Mouse (Mus musculus): ENCODE data around the gene Ephb2. TPM values are rescaled to one million over a fixed set of nuclear protein-coding genes. Genes with fewer than 3 reads are reported as not detected.

Ephb2 gene
- polyA plus RNA-seq, 1 experiment = 7.2 TPM

GRCm38 (mm10) chr4:136836387-136836931 lies 671 bp upstream of the Ephb2 start:
- no peak for DNase-seq (ENCODE audit: low spot score)

GRCm38 (mm10) chr4:136834815-136835620 lies 770 bp downstream of the Ephb2 start:
- no peak for DNase-seq (ENCODE audit: low spot score)

GRCm38 (mm10) chr4:136834439-136834814 lies 1.4 kb downstream of the Ephb2 start:
- DNase-seq (ENCODE audit: low spot score) = no peak

GRCm38 (mm10) chr4:136833619-136834351 lies 2.0 kb downstream of the Ephb2 start:
- no peak for DNase-seq (ENCODE audit: low spot score)

GRCm38 (mm10) chr4:136832559-136833232 lies 3.1 kb downstream of the Ephb2 start:
- no peak for DNase-seq (ENCODE audit: low spot score)

GRCm38 (mm10) chr4:136830272-136830823 lies 5.4 kb downstream of the Ephb2 start:
- no peak for DNase-seq (ENCODE audit: low spot score)

GRCm38 (mm10) chr4:136829837-136830236 lies 6.0 kb downstream of the Ephb2 start:
- peak; percentile 39 for DNase-seq (ENCODE audit: low spot score)

- DNase-seq (ENCODE audit: low spot score) = no peak
Observed at GRCm38 (mm10) chr4:136828664-136829569, 6.9 kb downstream of the Ephb2 start.

GRCm38 (mm10) chr4:136824935-136825552 lies 10.7 kb downstream of the Ephb2 start:
- DNase-seq (ENCODE audit: low spot score) = no peak

- no peak for DNase-seq (ENCODE audit: low spot score)
Observed at GRCm38 (mm10) chr4:136820069-136820522, 15.7 kb downstream of the Ephb2 start.

GRCm38 (mm10) chr4:136816701-136817100 lies 19.1 kb downstream of the Ephb2 start:
- no peak for DNase-seq (ENCODE audit: low spot score)

- DNase-seq (ENCODE audit: low spot score) = no peak
Observed at GRCm38 (mm10) chr4:136815364-136815763, 20.4 kb downstream of the Ephb2 start.

GRCm38 (mm10) chr4:136812543-136812942 lies 23.2 kb downstream of the Ephb2 start:
- DNase-seq (ENCODE audit: low spot score) = no peak

- no peak for DNase-seq (ENCODE audit: low spot score)
Observed at GRCm38 (mm10) chr4:136811596-136811995, 24.2 kb downstream of the Ephb2 start.

- DNase-seq (ENCODE audit: low spot score) = no peak
Observed at GRCm38 (mm10) chr4:136808478-136808877, 27.3 kb downstream of the Ephb2 start.

- DNase-seq (ENCODE audit: low spot score) = no peak
Observed at GRCm38 (mm10) chr4:136807448-136808009, 28.3 kb downstream of the Ephb2 start.

- no peak for DNase-seq (ENCODE audit: low spot score)
Observed at GRCm38 (mm10) chr4:136806254-136806653, 29.5 kb downstream of the Ephb2 start.

- DNase-seq (ENCODE audit: low spot score) = no peak
Observed at GRCm38 (mm10) chr4:136804343-136804742, 31.4 kb downstream of the Ephb2 start.

- DNase-seq (ENCODE audit: low spot score) = peak; percentile 44
Observed at GRCm38 (mm10) chr4:136802446-136802845, 33.3 kb downstream of the Ephb2 start.

- no peak for DNase-seq (ENCODE audit: low spot score)
Observed at GRCm38 (mm10) chr4:136801944-136802343, 33.8 kb downstream of the Ephb2 start.

All from urinary bladder, adult 2 months (tissue).